Mouse (Mus musculus) kidney, embryonic 14.5 days (tissue): ENCODE measurements around the gene Igf2bp2. TPM values are rescaled to one million over a fixed set of nuclear protein-coding genes. Genes with fewer than 3 reads are reported as not detected.

Experiments used
- ATAC-seq: fragments of 200-750 bp; cut with Nextera tagmentation; 2 replicates; pipeline ENCODE4 v1.8.0; 2017; ENCODE audit warnings: moderate number of reproducible peaks, mild to moderate bottlenecking, moderate TSS enrichment, moderate library complexity; ENCODE audit not compliant: low FRiP score, low TSS enrichment
- H3K27ac ChIP-seq: fragments of 300-500 bp; sonication (generic); 2 replicates; pipeline ENCODE4 v1.5.1; 2014; ENCODE audit warnings: low read depth, mild to moderate bottlenecking, low read length, moderate library complexity, mixed read lengths
- H3K27me3 ChIP-seq: fragments of 300-500 bp; sonication (generic); 2 replicates; pipeline ENCODE4 v1.6.1; 2014; ENCODE audit warnings: mild to moderate bottlenecking, low read length; ENCODE audit not compliant: control insufficient read depth, insufficient read depth
- H3K36me3 ChIP-seq: fragments of 300-500 bp; sonication (generic); 2 replicates; pipeline ENCODE4 v1.6.1; 2014; ENCODE audit warnings: low read length, mixed read lengths; ENCODE audit not compliant: control insufficient read depth, insufficient read depth
- H3K4me1 ChIP-seq: fragments of 300-500 bp; sonication (generic); 2 replicates; pipeline ENCODE4 v1.6.1; 2014; ENCODE audit warnings: low read length, mixed read lengths; ENCODE audit not compliant: control insufficient read depth, insufficient read depth
- H3K4me2 ChIP-seq: fragments of 300-500 bp; sonication (generic); replicated peaks from 2 replicates; pipeline ENCODE4 v1.6.1; 2014; ENCODE audit warnings: low read depth, mild to moderate bottlenecking, low read length
- H3K4me3 ChIP-seq: fragments of 300-500 bp; sonication (generic); 2 replicates; pipeline ENCODE4 v1.5.1; 2014; ENCODE audit warnings: mild to moderate bottlenecking, low read length
- H3K9ac ChIP-seq: fragments of 300-500 bp; sonication (generic); 2 replicates; pipeline ENCODE4 v1.6.1; 2014; ENCODE audit warnings: low read depth, mild to moderate bottlenecking, low read length, moderate library complexity
- H3K9me3 ChIP-seq: fragments of 300-500 bp; sonication (generic); 2 replicates; pipeline ENCODE4 v1.6.1; 2016; ENCODE audit warnings: low read length; ENCODE audit not compliant: control insufficient read depth
- WGBS: fragments of 180-500 bp; shearing (Covaris S2); extraction: QIAGEN DNeasy Blood & Tissue Kit; methylation state at CpG from one replicate; pipeline ENCODE4 v1.1.7; 2014; 5-methylcytosine and 5-hydroxymethylcytosine counted together
- polyA plus RNA-seq: library from polyadenylated mRNA; unstranded; fragments of >200 nt; fragmentation: Nextera tagmentation; extraction: Ambion mirVana; gene quantifications from 2 replicates; pipeline ENCODE4 v1.2.1, GENCODE M21; 2014

The Igf2bp2 gene
- polyA plus RNA-seq, 1 experiment from 2014 or later, result 135 TPM

- no peak overlapping the region for H3K4me2 ChIP-seq
- no peak for ATAC-seq
- H3K27ac ChIP-seq, result no peak overlapping the region
- H3K4me1 ChIP-seq, result no peaks in the 10 kb centered on the region
- WGBS, result 87% methylated on average over 5 of the region's 5 CpGs
- no peak overlapping the region for H3K4me3 ChIP-seq
- H3K36me3 ChIP-seq, result no peaks in the 10 kb centered on the region
- H3K9ac ChIP-seq, result no peak overlapping the region
- H3K27me3 ChIP-seq, result no peaks in the 10 kb centered on the region
- H3K9me3 ChIP-seq, result no peaks in the 10 kb centered on the region
These were observed 23.3 kb downstream of the Igf2bp2 start for GRCm38 (mm10) chr16:22139821-22140220.

- H3K36me3 ChIP-seq, result no peaks in the 10 kb centered on the region
- no peak overlapping the region for H3K9ac ChIP-seq
- no peaks in the 10 kb centered on the region for H3K27me3 ChIP-seq
- H3K4me1 ChIP-seq, result no peaks in the 10 kb centered on the region
- no peak overlapping the region for H3K4me2 ChIP-seq
- no peak overlapping the region for H3K4me3 ChIP-seq
- no peak overlapping the region for H3K27ac ChIP-seq
- H3K9me3 ChIP-seq, result no peaks in the 10 kb centered on the region
- 91% methylated on average over 5 of the region's 5 CpGs for WGBS
- ATAC-seq, result no peak
These were observed 26.9 kb downstream of the Igf2bp2 start for GRCm38 (mm10) chr16:22136198-22136597.

GRCm38 (mm10) chr16:22131321-22131720, 31.8 kb downstream of the Igf2bp2 start:
- WGBS, result 87% methylated on average over 6 of the region's 6 CpGs
- Histone ChIP-seq H3K9me3 (no peaks in the 10 kb centered on the region), H3K27ac (no peak overlapping the region), H3K36me3 (no peaks in the 10 kb centered on the region), H3K4me1 (no peaks in the 10 kb centered on the region), H3K4me3 (no peak overlapping the region), H3K9ac (no peak overlapping the region), H3K4me2 (no peak overlapping the region), H3K27me3 (no peaks in the 10 kb centered on the region)
- no peak for ATAC-seq

- WGBS, result 82% methylated on average over 7 of the region's 7 CpGs
- H3K9ac ChIP-seq, result no peak overlapping the region
- no peak overlapping the region for H3K4me2 ChIP-seq
- H3K27ac ChIP-seq, result no peak overlapping the region
- no peak for ATAC-seq
- no peak overlapping the region for H3K4me3 ChIP-seq
- peaks cover 10% of the 10 kb centered on the region; the same call in 1 of the 2 replicates for H3K4me1 ChIP-seq
- no peaks in the 10 kb centered on the region for H3K36me3 ChIP-seq
- H3K27me3 ChIP-seq, result no peaks in the 10 kb centered on the region
- no peaks in the 10 kb centered on the region for H3K9me3 ChIP-seq
These were observed 33.6 kb downstream of the Igf2bp2 start for GRCm38 (mm10) chr16:22129511-22129910.

- H3K36me3 ChIP-seq, result no peaks in the 10 kb centered on the region
- H3K4me2 ChIP-seq, result no peak overlapping the region
- H3K27ac ChIP-seq, result no peak overlapping the region
- no peaks in the 10 kb centered on the region for H3K9me3 ChIP-seq
- WGBS, result 90% methylated on average over 2 of the region's 2 CpGs
- H3K27me3 ChIP-seq, result no peaks in the 10 kb centered on the region
- ATAC-seq, result no peak
- no peak overlapping the region for H3K9ac ChIP-seq
- H3K4me1 ChIP-seq, result peaks cover 18% of the 10 kb centered on the region; the same call in 1 of the 2 replicates
- H3K4me3 ChIP-seq, result no peak overlapping the region
These were observed 34.5 kb downstream of the Igf2bp2 start for GRCm38 (mm10) chr16:22128595-22128994.

- 96% methylated on average over 5 of the region's 5 CpGs for WGBS
- Histone ChIP-seq H3K9ac (no peak overlapping the region), H3K27ac (no peak overlapping the region), H3K4me1 (peaks cover 18% of the 10 kb centered on the region; the same call in 1 of the 2 replicates), H3K9me3 (no peaks in the 10 kb centered on the region), H3K4me3 (no peak overlapping the region), H3K36me3 (no peaks in the 10 kb centered on the region), H3K4me2 (no peak overlapping the region), H3K27me3 (no peaks in the 10 kb centered on the region)
- ATAC-seq, result no peak
These were observed 35.3 kb downstream of the Igf2bp2 start for GRCm38 (mm10) chr16:22127806-22128205.

GRCm38 (mm10) chr16:22126936-22127335, 36.2 kb downstream of the Igf2bp2 start:
- Histone ChIP-seq H3K27ac (no peak overlapping the region), H3K4me3 (no peak overlapping the region), H3K36me3 (no peaks in the 10 kb centered on the region), H3K9me3 (no peaks in the 10 kb centered on the region), H3K9ac (no peak overlapping the region), H3K4me2 (no peak overlapping the region), H3K27me3 (no peaks in the 10 kb centered on the region), H3K4me1 (peaks cover 18% of the 10 kb centered on the region; the same call in 1 of the 2 replicates)
- no peak for ATAC-seq
- 96% methylated on average over 4 of the region's 4 CpGs for WGBS

- no peak overlapping the region for H3K4me2 ChIP-seq
- H3K36me3 ChIP-seq, result peaks cover 7% of the 10 kb centered on the region; the same call in 1 of the 2 replicates
- peak; percentile 83 for ATAC-seq
- no peak overlapping the region for H3K9ac ChIP-seq
- H3K9me3 ChIP-seq, result no peaks in the 10 kb centered on the region
- H3K27ac ChIP-seq, result peak overlapping the region; percentile 38; the same call in 1 of the 2 replicates
- no peaks in the 10 kb centered on the region for H3K27me3 ChIP-seq
- H3K4me3 ChIP-seq, result no peak overlapping the region
- WGBS, result 7% methylated on average over 7 of the region's 7 CpGs
- peaks cover 21% of the 10 kb centered on the region; the same call in 1 of the 2 replicates for H3K4me1 ChIP-seq
These were observed 38.7 kb downstream of the Igf2bp2 start for GRCm38 (mm10) chr16:22124325-22124918.

- WGBS, result 35% methylated on average over 5 of the region's 5 CpGs
- no peak for ATAC-seq
These were observed 39.4 kb downstream of the Igf2bp2 start for GRCm38 (mm10) chr16:22123658-22124057.

More at GRCm38 (mm10) chr16:22123658-22124057, 39.4 kb downstream of the Igf2bp2 start:
- 0 out of 2 replicates have a peak overlapping the region, but pooled peaks have one; percentile 38 for H3K27ac ChIP-seq
- peaks cover 8% of the 10 kb centered on the region; the same call in 1 of the 2 replicates for H3K36me3 ChIP-seq
- H3K4me2 ChIP-seq, result no peak overlapping the region
- H3K27me3 ChIP-seq, result no peaks in the 10 kb centered on the region
- H3K9me3 ChIP-seq, result no peaks in the 10 kb centered on the region
- H3K9ac ChIP-seq, result no peak overlapping the region
- H3K4me1 ChIP-seq, result peaks cover 22% of the 10 kb centered on the region; the same call in 1 of the 2 replicates
- H3K4me3 ChIP-seq, result no peak overlapping the region
